Mouse (Mus musculus): ENCODE results near the gene Slc12a8. TPM values are rescaled to one million over a fixed set of nuclear protein-coding genes. Genes with fewer than 3 reads are reported as not detected.

Gene Slc12a8
- 1.1 and 1.2 TPM in 2 replicates for polyA plus RNA-seq (2015; fragmentation: Nextera tagmentation; extraction: Ambion mirVana)

DNA sequence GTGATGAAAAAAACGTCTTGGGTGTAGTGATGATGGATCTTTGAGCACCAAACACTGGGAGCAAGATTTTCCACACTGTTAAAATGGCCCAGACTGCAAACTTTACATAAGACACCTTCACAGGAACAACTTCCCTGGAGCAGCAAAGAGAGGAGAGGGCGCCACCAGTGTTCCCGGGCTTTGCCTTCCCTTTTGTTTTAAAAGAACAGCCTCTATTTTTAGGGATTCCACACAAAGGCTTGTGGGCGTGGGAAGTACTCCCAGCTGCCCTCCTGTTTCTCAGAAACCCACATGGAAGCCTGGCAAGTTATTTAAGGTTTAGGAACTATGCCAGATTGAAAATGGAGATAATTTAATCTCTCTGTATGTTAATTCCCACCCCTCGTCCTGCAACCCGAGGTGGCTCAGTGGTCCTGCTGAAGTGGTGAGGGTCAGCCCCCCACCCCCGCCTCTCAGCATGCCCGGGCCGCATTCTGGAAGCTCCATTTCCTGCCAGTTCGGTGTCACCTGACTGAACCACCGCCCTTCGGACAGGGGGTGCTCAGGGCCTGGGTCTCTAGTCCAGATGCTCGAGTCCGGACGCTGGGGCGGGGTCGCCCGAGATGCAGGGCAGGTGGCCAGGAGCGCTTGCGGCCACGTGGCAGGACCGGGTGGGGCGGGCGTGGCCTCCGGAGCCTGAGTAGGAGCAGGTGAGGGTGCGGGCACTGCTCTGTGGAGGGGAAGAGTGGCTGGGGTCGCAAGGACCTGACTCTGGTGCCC lies at the start of gene Slc12a8:
TSS of gene Slc12a8 (plus strand) at position 522 of the 759 bp plus-strand sequence.
- ATAC-seq (replicated peaks; ENCODE audit: extremely low read depth, insufficient read depth, low FRiP score), result peak; percentile 67
- no peak within 1 kb of the TSS for H3K27ac ChIP-seq (ENCODE audit: low read length)
- peaks cover 13% of the 10 kb centered on the region for H3K4me1 ChIP-seq (ENCODE audit: control insufficient read depth, insufficient read depth, low read length)
- H3K27me3 ChIP-seq (ENCODE audit: control insufficient read depth, insufficient read depth, low read length), result no peaks in the 10 kb centered on the region
- H3K4me3 ChIP-seq (ENCODE audit: low read length), result peak within 1 kb of the TSS; percentile 56
- 4% methylated on average over 27 of the region's 27 CpGs for WGBS
- peak within 1 kb of the TSS; percentile 88 for H3K4me2 ChIP-seq (ENCODE audit: low read depth, low read length)
- H3K36me3 ChIP-seq (ENCODE audit: control insufficient read depth, insufficient read depth), result no peaks in the 10 kb centered on the region
- H3K9ac ChIP-seq (ENCODE audit: low read length), result peak within 1 kb of the TSS; percentile 65
- H3K9me3 ChIP-seq (replicated peaks; ENCODE audit: control insufficient read depth, low read length), result no peaks in the 10 kb centered on the region

DNA sequence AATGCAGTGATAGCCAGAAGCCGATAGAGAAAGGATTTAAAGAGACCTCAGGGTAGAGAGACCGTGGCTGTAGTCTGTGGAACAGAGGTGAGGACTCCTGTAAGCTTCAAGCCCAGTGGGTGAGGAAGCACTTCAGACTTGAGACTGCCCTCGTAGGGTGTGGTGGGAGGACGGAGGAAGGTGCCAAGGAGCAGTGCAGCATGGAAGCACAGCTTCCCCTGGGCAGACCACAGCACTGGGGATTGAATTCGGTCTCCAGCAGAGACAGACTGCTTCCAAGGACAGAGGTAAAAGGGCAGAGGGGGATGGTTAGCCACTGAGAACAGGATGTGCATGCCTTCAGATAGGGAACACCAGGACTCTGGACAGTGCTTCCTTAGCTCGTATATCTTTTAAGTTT lies 49.7 kb upstream of the Slc12a8 start:
- Histone ChIP-seq H3K9me3 (replicated peaks; ENCODE audit: control insufficient read depth, low read length) (no peaks in the 10 kb centered on the region), H3K4me1 (ENCODE audit: control insufficient read depth, insufficient read depth, low read length) (peaks cover 3% of the 10 kb centered on the region; the same call in 1 of the 2 replicates), H3K27me3 (ENCODE audit: control insufficient read depth, insufficient read depth, low read length) (no peaks in the 10 kb centered on the region), H3K36me3 (ENCODE audit: control insufficient read depth, insufficient read depth) (peaks cover 12% of the 10 kb centered on the region), H3K4me3 (ENCODE audit: low read length) (no peak overlapping the region), H3K9ac (ENCODE audit: low read length) (no peak overlapping the region), H3K27ac (ENCODE audit: low read length) (no peak overlapping the region), H3K4me2 (ENCODE audit: low read depth, low read length) (no peak overlapping the region)
- WGBS, result 53% methylated on average over 6 of the region's 6 CpGs
- no peak; the same call in 1 of the 2 replicates for ATAC-seq (replicated peaks; ENCODE audit: extremely low read depth, insufficient read depth, low FRiP score)

DNA sequence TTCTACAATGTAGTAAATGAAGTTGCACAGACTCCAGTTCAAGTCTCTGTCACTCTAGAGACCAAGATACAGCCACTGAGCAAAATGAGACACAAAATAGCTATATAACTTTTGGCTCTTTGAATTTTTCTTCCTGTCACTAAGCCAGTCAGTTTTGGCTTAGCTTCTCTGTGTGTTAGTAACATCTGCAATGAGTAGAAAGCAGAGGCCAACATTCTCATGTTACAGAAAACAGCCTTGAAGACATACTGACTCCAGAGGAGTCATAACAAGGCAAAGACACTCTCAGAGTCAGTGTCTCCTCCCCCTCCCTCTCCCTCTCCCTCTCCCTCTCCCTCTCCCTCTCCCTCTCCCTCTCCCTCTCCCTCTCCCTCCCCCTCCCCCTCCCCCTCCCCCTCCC lies 47.2 kb upstream of the Slc12a8 start:
- ATAC-seq (replicated peaks; ENCODE audit: extremely low read depth, insufficient read depth, low FRiP score), result no peak

DNA sequence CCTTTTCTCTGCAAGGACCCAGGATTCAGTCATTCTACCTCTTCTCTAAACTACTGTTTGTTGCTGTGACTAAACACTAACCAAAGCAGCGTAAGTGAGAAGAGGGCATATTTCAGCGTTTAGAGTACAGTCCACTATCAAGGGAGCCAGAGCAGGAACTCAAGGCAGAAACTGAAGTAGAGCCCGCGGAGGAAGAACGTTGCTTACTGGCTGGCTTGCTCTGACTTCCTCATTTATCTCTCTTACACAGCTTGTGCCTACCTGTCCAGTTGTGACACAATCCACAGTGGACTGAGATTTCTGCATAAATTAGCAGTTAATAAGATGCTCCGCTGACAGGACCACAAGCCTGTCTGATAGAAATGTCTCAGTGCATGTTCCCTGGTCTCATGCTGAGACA lies 42.7 kb upstream of the Slc12a8 start:
- Histone ChIP-seq H3K9me3 (replicated peaks; ENCODE audit: control insufficient read depth, low read length) (no peaks in the 10 kb centered on the region), H3K4me3 (ENCODE audit: low read length) (no peak overlapping the region), H3K27ac (ENCODE audit: low read length) (no peak overlapping the region), H3K27me3 (ENCODE audit: control insufficient read depth, insufficient read depth, low read length) (no peaks in the 10 kb centered on the region), H3K4me1 (ENCODE audit: control insufficient read depth, insufficient read depth, low read length) (no peaks in the 10 kb centered on the region), H3K36me3 (ENCODE audit: control insufficient read depth, insufficient read depth) (peaks cover 20% of the 10 kb centered on the region), H3K9ac (ENCODE audit: low read length) (no peak overlapping the region), H3K4me2 (ENCODE audit: low read depth, low read length) (no peak overlapping the region)
- WGBS, result 90% methylated on average over 6 of the region's 6 CpGs
- no peak for ATAC-seq (replicated peaks; ENCODE audit: extremely low read depth, insufficient read depth, low FRiP score)

More for the DNA sequence above, 47.2 kb upstream of the Slc12a8 start:
- no peaks in the 10 kb centered on the region for H3K9me3 ChIP-seq (replicated peaks; ENCODE audit: control insufficient read depth, low read length)
- H3K4me2 ChIP-seq (ENCODE audit: low read depth, low read length), result no peak overlapping the region
- H3K4me1 ChIP-seq (ENCODE audit: control insufficient read depth, insufficient read depth, low read length), result no peaks in the 10 kb centered on the region
- H3K36me3 ChIP-seq (ENCODE audit: control insufficient read depth, insufficient read depth), result peaks cover 19% of the 10 kb centered on the region
- no peak overlapping the region for H3K4me3 ChIP-seq (ENCODE audit: low read length)
- H3K27ac ChIP-seq (ENCODE audit: low read length), result no peak overlapping the region
- H3K27me3 ChIP-seq (ENCODE audit: control insufficient read depth, insufficient read depth, low read length), result no peaks in the 10 kb centered on the region
- H3K9ac ChIP-seq (ENCODE audit: low read length), result no peak overlapping the region

DNA sequence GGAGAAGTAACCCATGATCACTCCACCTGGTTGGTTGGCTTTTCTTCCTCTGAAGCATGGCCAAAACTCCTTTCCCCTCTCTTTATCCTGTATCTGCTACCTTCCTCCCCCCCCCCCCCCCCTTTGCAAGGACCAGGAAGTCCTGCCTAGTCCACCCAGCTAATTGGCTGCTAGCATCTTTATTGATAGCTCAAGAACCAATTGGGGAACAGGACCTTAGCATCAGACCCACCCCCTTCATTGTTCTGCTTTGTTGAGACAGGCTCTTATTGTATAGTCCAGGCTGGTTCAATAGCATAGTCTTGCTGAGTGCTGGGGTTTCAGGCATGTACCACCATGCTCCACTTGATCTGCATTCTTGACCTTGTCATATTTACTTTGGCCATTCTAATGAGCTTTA lies 37.2 kb upstream of the Slc12a8 start:
- peaks cover 14% of the 10 kb centered on the region for H3K36me3 ChIP-seq (ENCODE audit: control insufficient read depth, insufficient read depth)

DNA sequence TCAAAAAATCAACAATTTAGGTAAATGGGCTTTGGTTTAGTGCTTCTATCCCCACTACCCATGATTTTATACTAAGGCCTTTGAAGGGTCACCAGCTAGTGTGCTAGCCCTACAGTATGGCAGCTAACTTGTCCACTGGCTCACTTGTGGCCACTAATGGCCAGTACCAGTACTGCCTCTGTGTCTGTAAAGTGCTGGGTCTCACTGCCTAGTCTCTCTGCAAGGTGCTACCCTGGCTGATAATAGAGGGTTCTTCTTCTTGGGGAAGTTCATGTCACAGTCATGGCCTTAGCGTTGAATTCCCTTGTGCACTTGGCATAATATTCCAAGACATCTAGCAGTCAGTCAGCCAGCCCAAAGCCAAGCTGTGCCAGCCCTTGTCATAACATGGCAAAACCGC lies 36.0 kb upstream of the Slc12a8 start:
- 88% methylated on average over 2 of the region's 2 CpGs for WGBS
- Histone ChIP-seq H3K9ac (ENCODE audit: low read length) (no peak overlapping the region), H3K4me1 (ENCODE audit: control insufficient read depth, insufficient read depth, low read length) (no peaks in the 10 kb centered on the region), H3K27ac (ENCODE audit: low read length) (no peak overlapping the region), H3K36me3 (ENCODE audit: control insufficient read depth, insufficient read depth) (peaks cover 7% of the 10 kb centered on the region), H3K4me2 (ENCODE audit: low read depth, low read length) (no peak overlapping the region), H3K27me3 (ENCODE audit: control insufficient read depth, insufficient read depth, low read length) (no peaks in the 10 kb centered on the region), H3K4me3 (ENCODE audit: low read length) (no peak overlapping the region), H3K9me3 (replicated peaks; ENCODE audit: control insufficient read depth, low read length) (no peaks in the 10 kb centered on the region)
- no peak for ATAC-seq (replicated peaks; ENCODE audit: extremely low read depth, insufficient read depth, low FRiP score)

More for the DNA sequence above, 37.2 kb upstream of the Slc12a8 start:
- Histone ChIP-seq H3K9me3 (replicated peaks; ENCODE audit: control insufficient read depth, low read length) (no peaks in the 10 kb centered on the region), H3K27ac (ENCODE audit: low read length) (no peak overlapping the region), H3K9ac (ENCODE audit: low read length) (no peak overlapping the region), H3K4me3 (ENCODE audit: low read length) (no peak overlapping the region), H3K27me3 (ENCODE audit: control insufficient read depth, insufficient read depth, low read length) (no peaks in the 10 kb centered on the region), H3K4me2 (ENCODE audit: low read depth, low read length) (no peak overlapping the region), H3K4me1 (ENCODE audit: control insufficient read depth, insufficient read depth, low read length) (no peaks in the 10 kb centered on the region)
- no peak for ATAC-seq (replicated peaks; ENCODE audit: extremely low read depth, insufficient read depth, low FRiP score)

DNA sequence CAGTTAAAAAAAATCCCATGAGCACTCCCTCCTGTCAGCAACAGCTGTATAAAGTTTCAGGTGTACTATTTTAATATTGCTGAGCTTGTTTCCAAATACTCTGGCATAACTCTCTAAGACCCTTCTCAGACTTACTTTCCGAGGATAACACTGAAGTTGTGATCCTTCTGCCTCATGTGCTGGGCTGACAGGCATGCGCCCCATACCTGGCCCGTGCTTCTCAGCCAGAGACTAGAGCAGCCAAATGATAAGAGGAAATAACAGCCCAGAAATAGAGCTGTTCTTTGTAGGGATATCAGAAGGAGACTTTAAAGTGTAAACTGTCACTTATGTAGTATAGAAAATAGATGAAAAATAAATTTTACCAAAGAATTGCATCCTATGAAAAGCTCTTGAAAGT lies 34.8 kb upstream of the Slc12a8 start:
- Histone ChIP-seq H3K9ac (ENCODE audit: low read length) (no peak overlapping the region), H3K4me2 (ENCODE audit: low read depth, low read length) (no peak overlapping the region), H3K4me1 (ENCODE audit: control insufficient read depth, insufficient read depth, low read length) (no peaks in the 10 kb centered on the region), H3K4me3 (ENCODE audit: low read length) (no peak overlapping the region), H3K27ac (ENCODE audit: low read length) (no peak overlapping the region), H3K27me3 (ENCODE audit: control insufficient read depth, insufficient read depth, low read length) (no peaks in the 10 kb centered on the region), H3K36me3 (ENCODE audit: control insufficient read depth, insufficient read depth) (peaks cover 2% of the 10 kb centered on the region; the same call in 1 of the 2 replicates), H3K9me3 (replicated peaks; ENCODE audit: control insufficient read depth, low read length) (no peaks in the 10 kb centered on the region)
- WGBS, result 47% methylated on average over 3 of the region's 3 CpGs
- ATAC-seq (replicated peaks; ENCODE audit: extremely low read depth, insufficient read depth, low FRiP score), result no peak

DNA sequence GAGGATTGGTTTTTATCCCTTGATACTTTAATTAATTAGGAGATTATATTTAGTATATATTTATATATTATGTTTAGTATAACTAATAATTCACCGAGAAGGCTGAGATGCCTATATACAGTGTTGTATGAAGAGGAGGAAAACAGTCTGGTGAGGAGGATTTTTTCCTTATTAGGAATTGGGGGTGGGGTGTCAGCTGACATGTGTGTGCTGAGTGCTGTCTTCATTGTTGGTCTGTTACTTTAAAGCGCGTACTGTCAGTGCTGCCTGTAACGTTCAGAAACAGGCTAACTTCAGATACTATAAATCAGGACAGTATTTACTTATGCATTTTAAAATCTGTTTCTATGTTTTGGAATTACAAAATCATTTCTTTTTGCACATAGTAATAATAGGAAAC lies 29.4 kb upstream of the Slc12a8 start:
- H3K4me2 ChIP-seq (ENCODE audit: low read depth, low read length), result no peak overlapping the region
- 76% methylated on average over 4 of the region's 4 CpGs for WGBS

DNA sequence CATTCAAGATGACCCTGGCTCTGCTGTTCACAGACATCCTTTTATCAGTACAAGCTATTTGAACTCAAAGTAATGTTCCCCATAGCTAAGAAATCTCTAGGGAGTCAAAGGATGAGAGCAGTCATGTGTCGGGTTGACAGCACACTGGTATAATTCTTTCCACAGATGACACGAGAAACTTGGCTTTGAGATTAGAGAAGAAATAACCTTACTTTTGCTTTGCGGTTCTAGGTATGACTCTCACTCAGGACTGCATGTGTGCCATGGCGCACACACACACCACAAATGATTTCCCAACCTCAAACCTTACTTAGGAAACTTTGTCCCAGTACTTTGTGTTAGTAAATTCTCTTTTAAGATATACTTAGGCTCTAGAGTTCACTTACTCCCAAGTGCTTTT lies 22.8 kb upstream of the Slc12a8 start:
- H3K4me1 ChIP-seq (ENCODE audit: control insufficient read depth, insufficient read depth, low read length), result no peaks in the 10 kb centered on the region
- H3K27ac ChIP-seq (ENCODE audit: low read length), result no peak overlapping the region
- no peaks in the 10 kb centered on the region for H3K9me3 ChIP-seq (replicated peaks; ENCODE audit: control insufficient read depth, low read length)
- no peak for ATAC-seq (replicated peaks; ENCODE audit: extremely low read depth, insufficient read depth, low FRiP score)
- H3K4me3 ChIP-seq (ENCODE audit: low read length), result no peak overlapping the region
- no peaks in the 10 kb centered on the region for H3K27me3 ChIP-seq (ENCODE audit: control insufficient read depth, insufficient read depth, low read length)
- peaks cover 26% of the 10 kb centered on the region for H3K36me3 ChIP-seq (ENCODE audit: control insufficient read depth, insufficient read depth)
- no peak overlapping the region for H3K4me2 ChIP-seq (ENCODE audit: low read depth, low read length)
- no peak overlapping the region for H3K9ac ChIP-seq (ENCODE audit: low read length)
- WGBS, result 87% methylated on average over 4 of the region's 4 CpGs

More for the DNA sequence above, 29.4 kb upstream of the Slc12a8 start:
- Histone ChIP-seq H3K9me3 (replicated peaks; ENCODE audit: control insufficient read depth, low read length) (no peaks in the 10 kb centered on the region), H3K4me3 (ENCODE audit: low read length) (no peak overlapping the region), H3K27me3 (ENCODE audit: control insufficient read depth, insufficient read depth, low read length) (no peaks in the 10 kb centered on the region), H3K4me1 (ENCODE audit: control insufficient read depth, insufficient read depth, low read length) (no peaks in the 10 kb centered on the region), H3K27ac (ENCODE audit: low read length) (no peak overlapping the region), H3K36me3 (ENCODE audit: control insufficient read depth, insufficient read depth) (peaks cover 12% of the 10 kb centered on the region), H3K9ac (ENCODE audit: low read length) (no peak overlapping the region)
- no peak for ATAC-seq (replicated peaks; ENCODE audit: extremely low read depth, insufficient read depth, low FRiP score)

All from heart, embryonic 16.5 days (tissue).